Mouse (Mus musculus): ENCODE data around the gene Slc25a41.

Slc25a41 gene

DNA sequence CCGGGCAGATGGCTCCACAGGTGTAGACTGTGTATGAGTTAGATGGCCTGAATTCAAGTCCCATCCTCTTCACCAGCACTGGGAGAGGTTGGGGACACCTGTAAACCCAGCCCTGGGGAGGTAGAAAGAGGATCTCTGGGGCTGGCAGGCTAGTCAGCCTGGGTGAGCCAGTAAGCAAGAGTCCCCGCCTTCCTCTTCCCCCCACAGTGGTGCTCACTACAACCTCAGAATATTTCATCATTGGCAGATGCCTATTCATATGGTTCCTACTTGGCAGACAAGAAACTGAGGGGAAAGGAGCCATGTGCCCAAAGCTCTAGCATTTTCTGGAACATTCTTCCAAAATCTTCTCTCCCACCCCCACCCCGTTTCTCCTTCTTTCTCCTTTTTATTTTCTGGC, 7.4 kb upstream of the Slc25a41 start:
- in situ Hi-C loops (cut with MboI, MseI), result no loop called here

DNA sequence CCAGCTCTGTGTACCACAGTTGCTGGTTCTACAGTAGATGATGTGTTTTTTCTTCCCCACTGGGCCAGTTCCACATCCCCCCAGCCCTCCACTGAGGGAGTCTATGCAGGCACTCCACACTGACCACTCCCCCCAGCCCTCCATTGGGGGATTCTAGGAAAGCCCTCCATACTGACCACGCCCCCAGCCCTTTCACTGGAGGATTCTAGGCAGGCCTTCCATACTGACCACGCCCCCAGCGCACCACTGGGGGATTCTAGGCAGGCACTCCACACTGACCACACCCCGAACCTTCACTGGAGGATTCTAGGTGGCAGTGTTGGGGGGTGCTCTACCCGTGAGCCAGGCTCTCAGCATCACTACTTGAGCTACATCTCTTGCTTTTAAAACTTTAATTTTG, 6.0 kb upstream of the Slc25a41 start:
- in situ Hi-C loops (cut with MboI, MseI), result no loop called here

- in situ Hi-C loops (cut with MboI, MseI), result no loop called here
Measured at GRCm38 (mm10) chr17:57038978-57039377, 2.5 kb downstream of the Slc25a41 start.

DNA sequence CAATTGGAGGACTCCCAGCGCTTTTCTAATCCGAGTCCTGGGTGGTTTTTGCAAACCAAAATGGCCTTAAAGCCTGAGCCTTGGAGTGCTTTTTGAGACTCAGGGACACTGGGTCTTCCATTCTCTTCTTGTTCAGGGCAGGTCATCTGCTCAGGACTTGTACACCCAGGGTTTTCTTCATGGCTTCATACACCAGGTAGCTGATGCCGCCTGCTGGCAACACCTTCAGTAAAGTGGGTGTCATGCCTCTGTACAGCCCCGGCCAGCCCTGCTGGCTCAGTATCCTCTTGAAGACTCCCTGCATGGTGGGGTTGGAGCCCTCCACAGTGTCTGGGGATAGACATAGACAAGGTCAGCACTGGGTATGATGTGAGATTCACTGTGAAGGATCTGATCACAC, 8.6 kb downstream of the Slc25a41 start:
- in situ Hi-C loops (cut with MboI, MseI), result no loop called here

GRCm38 (mm10) chr17:57031661-57032420, 9.6 kb downstream of the Slc25a41 start:
- in situ Hi-C loops (cut with MboI, MseI), result no loop called here

GRCm38 (mm10) chr17:57030931-57031660, 10.4 kb downstream of the Slc25a41 start, which contains the start of gene Khsrp:
Gene Khsrp (minus strand): TSS chr17:57031522.
- in situ Hi-C loops (cut with MboI, MseI), result no loop called here

GRCm38 (mm10) chr17:57029691-57030090, 11.8 kb downstream of the Slc25a41 start:
- in situ Hi-C loops (cut with MboI, MseI), result no loop called here

- in situ Hi-C loops (cut with MboI, MseI), result no loop called here
Measured at GRCm38 (mm10) chr17:57027471-57027870, 14.0 kb downstream of the Slc25a41 start.

GRCm38 (mm10) chr17:57020960-57021359, 20.5 kb downstream of the Slc25a41 start:
- in situ Hi-C loops (cut with MboI, MseI), result no loop called here

DNA sequence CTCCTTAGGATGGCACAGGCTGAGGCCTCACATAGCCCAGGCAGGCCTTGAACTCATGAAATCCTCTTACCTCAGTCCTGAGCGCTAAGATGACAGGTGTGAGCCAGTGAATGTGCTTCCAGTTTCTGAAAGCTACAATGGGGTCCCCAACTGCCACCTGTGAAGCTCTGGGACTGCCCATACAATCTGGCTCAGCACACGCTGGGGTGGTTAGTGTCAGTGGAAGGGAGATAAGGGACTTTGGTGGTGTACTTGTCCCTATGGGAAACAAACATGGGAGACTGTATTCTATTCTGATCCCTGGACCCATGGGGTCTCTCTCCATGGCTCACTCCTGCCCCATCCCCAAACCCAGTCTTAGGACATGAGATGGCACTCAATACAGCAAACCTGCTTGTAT, 21.8 kb downstream of the Slc25a41 start:
- in situ Hi-C loops (cut with MboI, MseI), result no loop called here

- in situ Hi-C loops (cut with MboI, MseI), result no loop called here
Measured at GRCm38 (mm10) chr17:57012245-57012795, 29.1 kb downstream of the Slc25a41 start.

DNA sequence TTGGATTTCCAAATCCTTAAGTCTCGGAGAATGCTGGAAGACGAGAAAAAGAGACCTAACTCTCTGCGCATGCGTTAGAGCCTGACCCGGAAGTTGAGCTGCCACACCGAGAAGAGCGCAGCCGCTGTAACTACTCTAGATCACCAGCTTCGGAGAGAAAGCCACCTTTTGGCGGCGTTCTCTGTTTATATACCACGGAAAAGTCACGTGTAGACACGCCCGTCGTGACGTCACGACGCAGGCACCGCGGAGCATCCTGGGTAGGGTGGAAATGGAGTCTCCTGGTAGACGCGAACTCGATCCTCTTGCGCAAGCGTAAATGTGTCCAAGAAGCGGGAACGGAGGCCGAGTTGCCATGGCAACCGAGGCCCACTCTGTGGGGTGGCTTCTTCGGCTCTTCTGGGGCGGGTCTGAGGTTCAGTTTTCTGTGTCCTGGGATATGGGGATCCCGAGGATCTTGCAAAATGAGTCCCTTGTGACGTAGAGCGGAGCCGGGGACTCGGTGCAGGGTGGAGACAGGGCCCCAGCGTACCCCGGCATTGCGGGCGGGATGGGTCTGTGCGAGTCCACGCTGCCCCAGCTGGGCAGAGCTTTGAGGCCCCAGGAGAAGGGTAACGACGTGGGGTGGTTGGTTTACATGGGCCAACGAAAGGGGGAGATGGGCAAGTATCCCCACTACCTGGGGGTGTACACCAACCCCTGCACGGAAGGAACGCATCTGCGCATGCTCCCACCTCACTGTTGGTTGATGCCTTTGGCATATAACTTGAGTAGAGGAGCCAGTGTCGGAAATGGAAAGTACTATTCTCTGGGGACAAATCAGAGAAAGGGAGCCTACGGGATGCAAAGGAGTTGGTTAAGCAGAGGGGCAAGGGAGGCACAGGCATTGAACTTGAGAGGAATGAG, 30.0 kb downstream of the Slc25a41 start, which contains the start of the genes Gtf2f1 and Gm17949:
Gtf2f1 (minus strand) TSS at position 53 of the 906 bp plus-strand sequence.
Gm17949 (plus strand) TSS at position 234 of the 906 bp plus-strand sequence.
- in situ Hi-C loops (cut with MboI, MseI), result no loop called here

- in situ Hi-C loops (cut with MboI, MseI), result no loop called here
Measured at GRCm38 (mm10) chr17:57010911-57011235, 30.6 kb downstream of the Slc25a41 start.

DNA sequence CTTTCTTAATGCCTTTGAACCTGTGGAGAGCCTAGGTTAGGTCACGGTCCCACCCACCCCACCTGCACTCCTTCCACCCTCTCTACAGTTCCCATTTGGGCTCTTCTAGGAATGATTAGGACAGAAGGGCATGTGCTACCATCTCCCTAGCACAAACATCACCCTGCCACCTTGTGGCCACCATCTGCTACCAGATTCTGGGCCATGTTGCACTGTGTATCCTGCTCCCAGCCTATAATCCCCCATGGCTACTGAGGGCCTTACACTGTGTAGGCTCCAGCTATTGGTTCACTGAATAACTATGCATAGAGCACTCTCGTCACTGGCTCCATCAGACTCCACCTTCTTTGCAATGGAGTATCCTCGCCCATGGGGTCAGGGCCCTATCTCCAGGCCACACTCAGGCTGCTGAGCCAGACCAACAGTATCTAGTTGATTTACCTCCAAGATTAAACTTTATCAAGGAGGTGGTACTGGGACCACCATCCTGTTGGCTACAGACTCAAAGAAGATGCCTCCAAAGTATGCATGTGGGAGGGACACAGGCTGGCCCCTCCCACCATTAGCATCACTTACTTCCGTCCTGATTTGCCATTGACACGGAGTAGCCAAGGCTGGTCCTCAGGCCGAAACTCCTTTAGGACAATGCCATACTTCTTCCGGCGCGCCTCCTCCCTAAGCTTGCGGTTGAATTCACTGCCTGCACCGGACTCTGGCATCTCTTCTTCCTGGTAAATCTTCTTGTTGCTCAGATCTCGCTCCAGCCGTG, 34.1 kb downstream of the Slc25a41 start:
- in situ Hi-C loops (cut with MboI, MseI), result no loop called here

DNA sequence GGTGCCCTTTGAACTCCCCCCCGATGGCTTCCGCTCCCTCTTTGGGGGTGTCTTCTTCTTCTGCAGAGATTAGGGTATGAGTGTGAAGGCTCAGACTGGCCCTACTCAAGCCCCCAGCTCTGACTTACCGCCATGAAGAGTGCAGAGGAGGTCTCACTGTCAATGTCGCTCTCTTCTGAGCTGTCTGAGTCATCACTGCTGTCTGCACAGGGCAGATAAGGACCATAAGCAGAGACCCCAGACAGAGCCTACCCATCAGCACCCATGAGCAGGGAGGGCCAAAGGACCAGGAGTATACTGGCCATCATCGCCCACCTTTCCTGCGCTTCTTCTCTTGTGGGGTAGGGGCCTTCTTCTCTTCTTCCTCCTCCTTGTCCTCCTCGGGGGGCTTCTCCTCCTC, 37.5 kb downstream of the Slc25a41 start:
- in situ Hi-C loops (cut with MboI, MseI), result no loop called here

GRCm38 (mm10) chr17:57001228-57001627, 40.2 kb downstream of the Slc25a41 start:
- in situ Hi-C loops (cut with MboI, MseI), result no loop called here

GRCm38 (mm10) chr17:56999968-57000609, 41.4 kb downstream of the Slc25a41 start, which contains the start of gene Pspn:
Gene Pspn (minus strand): TSS chr17:57000018.
- in situ Hi-C loops (cut with MboI, MseI), result loop anchor here (5.0 kb wide), 1 partner anchor 247 kb away; the partner anchor contains the start of genes Gpr108 and Trip10

GRCm38 (mm10) chr17:56999414-56999813, 42.0 kb downstream of the Slc25a41 start:
- in situ Hi-C loops (cut with MboI, MseI), result loop anchor here (5.0 kb wide), 1 partner anchor 248 kb away; the partner anchor contains the start of genes Gpr108 and Trip10

GRCm38 (mm10) chr17:56997029-56997667, 44.3 kb downstream of the Slc25a41 start, which contains the start of gene Alkbh7:
Gene Alkbh7 (plus strand): TSS chr17:56997339.
- in situ Hi-C loops (cut with MboI, MseI), result loop anchor here (5.0 kb wide), 1 partner anchor 250 kb away; the partner anchor contains the start of genes Gpr108 and Trip10

Data from regulatory T cell (primary cell).